Mouse (Mus musculus) stomach, postnatal 0 days (tissue): ENCODE results near the gene Cdc20.

Experiments
- CTCF ChIP-seq: IDR thresholded peaks from 2 replicates; pipeline ENCODE4 v1.5.1; 2016; ENCODE audit warnings: antibody characterized with exemption, low read depth, mild to moderate bottlenecking, moderate library complexity
- EP300 ChIP-seq: optimal IDR thresholded peaks from 2 replicates; pipeline ENCODE3; 2016; ENCODE audit warnings: antibody characterized with exemption

DNA sequence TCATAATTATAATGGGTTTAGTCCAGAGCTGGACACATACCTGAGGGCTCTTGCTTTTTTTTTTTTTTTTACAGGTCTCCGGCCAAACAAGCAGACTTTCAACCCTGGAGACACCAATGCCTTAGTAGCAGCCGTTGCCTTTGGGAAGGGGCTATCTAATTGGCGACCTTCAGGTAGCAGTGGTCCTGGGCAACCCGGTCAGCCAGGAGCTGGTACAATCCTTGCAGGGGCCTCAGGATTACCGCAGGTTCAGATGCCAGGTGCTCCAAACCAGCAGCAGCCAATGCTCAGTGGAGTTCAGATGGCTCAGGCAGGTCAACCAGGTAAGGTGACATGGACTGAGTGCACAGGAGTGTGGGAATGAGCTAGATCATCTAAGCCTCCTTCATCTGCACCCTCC lies 23.6 kb downstream of the Cdc20 start:
- TF ChIP-seq CTCF (no peak), EP300 (no peak)
